Mouse (Mus musculus) E14TG2a.4 (cell line): Measurements from ENCODE around the gene Relt.

ENCODE experiments used
- CTCF ChIP-seq: conservative IDR thresholded peaks from 2 replicates; pipeline ENCODE4 v1.5.1; 2014; ENCODE audit warnings: low read length
- NANOG ChIP-seq: IDR thresholded peaks from 2 replicates; pipeline ENCODE4 v1.6.1; 2014; ENCODE audit warnings: borderline replicate concordance, low read length, mixed read lengths

DNA sequence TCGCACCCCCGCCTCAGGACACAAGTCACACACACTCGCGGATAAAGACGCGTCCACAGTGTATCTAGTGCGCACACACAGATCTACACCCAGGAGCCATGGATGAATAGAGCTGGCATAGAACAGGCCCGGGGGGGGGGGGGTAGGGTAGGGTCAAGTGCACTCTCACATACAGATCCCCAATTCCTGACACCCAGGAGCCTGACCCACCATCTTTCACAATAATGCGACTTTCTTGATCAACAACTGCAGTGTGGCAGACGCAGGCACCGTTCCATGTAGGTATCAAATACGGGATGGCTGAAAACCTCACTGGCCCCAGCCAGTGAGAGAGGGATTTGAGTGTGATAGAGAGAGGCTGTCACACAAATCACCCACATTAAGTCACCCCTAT, 31.6 kb upstream of the Relt start:
- TF ChIP-seq CTCF (no peak), NANOG (no peak)
